Mouse (Mus musculus) C2C12 (cell line): ENCODE data around the gene Ccdc33. TPM values are rescaled to one million over a fixed set of nuclear protein-coding genes. Genes with fewer than 3 reads are reported as not detected.

Experiments used
- H3K27me3 ChIP-seq: one replicate; pipeline ENCODE4 v1.6.1; 2011; ENCODE audit not compliant: control insufficient read depth, insufficient read depth, insufficient read length
- H3K36me3 ChIP-seq: one replicate; pipeline ENCODE4 v1.6.1; 2011; ENCODE audit not compliant: control insufficient read depth, insufficient read depth
- H3K4me3 ChIP-seq: one replicate; pipeline ENCODE4 v1.5.1; 2011; ENCODE audit warnings: mild to moderate bottlenecking, control low read depth; ENCODE audit not compliant: poor library complexity, insufficient read depth, severe bottlenecking
- H3K79me2 ChIP-seq: one replicate; pipeline ENCODE4 v1.6.1; 2011; ENCODE audit not compliant: control insufficient read depth, insufficient read depth
- H3K79me3 ChIP-seq: one replicate; pipeline ENCODE4 v1.6.1; 2011; ENCODE audit warnings: low read depth, control low read depth
- H3ac ChIP-seq: one replicate; pipeline ENCODE3; 2011; ENCODE audit warnings: low read depth; ENCODE audit not compliant: control insufficient read depth, insufficient read length
- CEBPB ChIP-seq: IDR thresholded peaks from one replicate; pipeline ENCODE4 v1.6.1; 2011; ENCODE audit warnings: low read depth, mild to moderate bottlenecking, control low read depth, moderate library complexity
- CTCF ChIP-seq: IDR thresholded peaks from one replicate; pipeline ENCODE4 v1.5.1; 2011; ENCODE audit not compliant: control insufficient read depth, insufficient read depth, insufficient read length
- FOSL1 ChIP-seq: IDR thresholded peaks from one replicate; pipeline ENCODE4 v1.8.0; 2011; ENCODE audit warnings: mild to moderate bottlenecking, low read length; ENCODE audit not compliant: poor library complexity, insufficient read depth, severe bottlenecking
- MAX ChIP-seq: IDR thresholded peaks from one replicate; pipeline ENCODE4 v1.6.1; 2011; ENCODE audit warnings: mild to moderate bottlenecking, control low read depth
- MYOD1 ChIP-seq: IDR thresholded peaks from one replicate; pipeline ENCODE4 v1.6.1; 2011; ENCODE audit warnings: low read depth; ENCODE audit not compliant: control insufficient read depth, insufficient read length
- MYOG ChIP-seq: IDR thresholded peaks from one replicate; pipeline ENCODE4 v1.6.1; 2011; ENCODE audit not compliant: control insufficient read depth, insufficient read length; ENCODE audit errors: extremely low read depth
- USF1 ChIP-seq: IDR thresholded peaks from one replicate; pipeline ENCODE4 v1.6.1; 2011; ENCODE audit warnings: low read depth, mild to moderate bottlenecking, control low read depth, moderate library complexity
- polyA plus RNA-seq: library from polyadenylated mRNA; unstranded; fragments of >200 nt; fragmentation: generic; extraction: Trizol; gene quantifications from one replicate; pipeline ENCODE4 v1.2.1, GENCODE M21; 2012; ENCODE audit warnings: missing spikeins

Ccdc33 gene
- polyA plus RNA-seq, 1 experiment = not detected

DNA sequence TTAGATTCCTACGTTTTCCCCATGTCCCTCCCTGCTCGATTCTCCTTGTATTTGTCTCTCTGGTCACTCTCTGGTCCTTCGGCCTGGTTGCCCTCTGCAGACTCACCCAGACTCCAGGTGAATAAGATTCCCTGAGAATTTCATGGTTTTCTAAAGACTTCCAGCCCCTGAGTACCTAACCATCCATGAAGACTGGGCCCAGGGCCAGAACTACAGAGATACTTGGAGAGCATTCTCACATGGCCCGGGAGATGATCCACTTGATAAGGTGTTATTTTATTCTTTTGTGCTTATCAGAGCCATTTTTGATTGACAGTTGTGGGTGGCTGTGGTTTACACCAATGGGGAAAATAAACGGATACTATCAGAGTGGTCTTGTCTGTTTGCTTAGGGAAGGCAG lies 86.7 kb downstream of the Ccdc33 start:
- no peak for TF ChIP-seq MYOD1
- TF ChIP-seq CEBPB = no peak
- TF ChIP-seq MYOG = no peak
- no peak for TF ChIP-seq USF1
- TF ChIP-seq FOSL1 = no peak
- no peak for TF ChIP-seq CTCF
- no peak for TF ChIP-seq MAX
- Histone ChIP-seq H3K27me3 (peaks cover 14% of the 10 kb centered on the region), H3K79me3 (no peaks in the 10 kb centered on the region), H3ac (no peak overlapping the region), H3K4me3 (no peak overlapping the region), H3K79me2 (no peaks in the 10 kb centered on the region), H3K36me3 (no peaks in the 10 kb centered on the region)

DNA sequence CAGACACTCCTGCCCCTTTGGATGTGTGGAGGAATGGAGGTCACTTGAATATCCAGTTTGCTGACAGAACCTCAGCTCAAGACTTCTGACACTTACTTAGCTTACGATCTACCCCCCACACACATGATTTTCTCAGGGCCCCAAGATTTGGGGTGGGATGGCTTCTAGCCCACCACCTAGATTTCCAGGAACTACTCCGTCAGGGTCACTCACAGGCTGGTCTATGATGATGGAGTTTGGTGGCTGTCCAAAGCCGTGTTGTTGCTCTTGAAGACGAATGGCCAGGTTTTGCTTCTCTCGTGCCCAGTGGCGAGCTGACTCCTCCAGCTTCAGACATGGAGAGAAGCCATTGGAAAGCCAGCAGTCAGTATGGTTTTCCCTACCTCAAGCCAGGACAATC lies 89.0 kb downstream of the Ccdc33 start:
- H3ac ChIP-seq = no peak overlapping the region
- H3K4me3 ChIP-seq = no peak overlapping the region
- H3K27me3 ChIP-seq = peaks cover 14% of the 10 kb centered on the region
- no peaks in the 10 kb centered on the region for H3K79me2 ChIP-seq
- no peaks in the 10 kb centered on the region for H3K36me3 ChIP-seq
- no peaks in the 10 kb centered on the region for H3K79me3 ChIP-seq
- TF ChIP-seq MYOG = no peak
- no peak for TF ChIP-seq CTCF
- no peak for TF ChIP-seq MAX
- no peak for TF ChIP-seq MYOD1

DNA sequence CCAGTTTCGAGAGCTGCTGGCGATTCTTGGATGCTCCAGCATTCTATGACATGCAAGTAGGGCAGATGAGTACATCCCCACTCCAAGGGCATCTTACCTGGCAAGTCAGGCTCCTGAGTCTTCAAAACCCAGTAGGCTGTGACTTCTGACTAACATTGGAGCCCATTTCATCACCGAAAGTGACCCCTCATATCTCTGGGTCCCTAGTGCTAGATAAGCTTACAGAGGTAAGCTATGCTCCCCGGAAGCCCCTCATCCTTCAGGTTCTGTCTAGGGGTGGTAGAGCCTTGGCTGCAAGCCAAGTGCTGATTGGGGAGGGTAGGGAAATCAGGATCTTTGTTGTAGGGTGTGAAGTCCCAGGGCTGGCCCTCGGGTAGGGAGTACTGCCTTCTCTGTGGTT lies 89.8 kb downstream of the Ccdc33 start:
- no peaks in the 10 kb centered on the region for H3K79me2 ChIP-seq
- H3K79me3 ChIP-seq = no peaks in the 10 kb centered on the region
- H3ac ChIP-seq = no peak overlapping the region
- no peak for TF ChIP-seq MYOD1
- TF ChIP-seq USF1 = no peak
- no peak for TF ChIP-seq MYOG
- no peak overlapping the region for H3K4me3 ChIP-seq
- peaks cover 14% of the 10 kb centered on the region for H3K27me3 ChIP-seq
- H3K36me3 ChIP-seq = no peaks in the 10 kb centered on the region

DNA sequence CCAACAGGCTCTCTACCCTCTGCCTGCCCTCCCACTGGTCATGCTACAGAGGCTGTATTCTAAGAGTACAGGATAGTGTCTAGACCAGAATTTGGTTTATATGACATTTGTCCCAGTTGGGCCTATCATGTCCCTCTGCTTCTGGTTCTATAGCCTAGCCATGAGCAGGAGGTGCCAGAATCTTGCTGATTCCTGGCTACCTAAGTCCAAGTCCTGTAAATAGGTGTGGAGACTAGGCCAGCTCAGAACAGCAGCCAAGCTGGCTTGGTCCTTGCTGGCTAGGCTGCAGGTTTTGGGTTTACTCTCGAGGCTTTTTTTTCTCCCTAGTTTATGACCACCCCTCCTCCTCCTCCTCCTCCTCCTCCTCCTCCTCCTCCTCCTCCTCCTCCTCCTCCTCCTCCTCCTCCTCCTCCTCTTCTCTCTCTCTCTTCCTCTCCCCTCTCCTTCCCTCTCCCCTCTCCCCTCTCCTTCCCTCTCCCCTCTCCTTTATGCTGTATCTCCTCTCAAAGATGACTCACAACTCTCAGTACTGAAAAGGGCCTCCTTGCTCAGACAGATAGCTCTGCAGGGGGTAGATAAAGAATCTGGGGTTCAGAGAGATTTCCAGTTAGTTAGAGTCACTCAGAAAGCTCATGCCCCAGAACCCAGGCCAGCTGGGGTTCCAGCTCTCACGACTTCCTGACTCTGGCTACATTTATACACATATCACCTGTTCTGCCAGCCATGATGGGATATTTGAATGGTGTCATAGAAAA lies 91.0 kb downstream of the Ccdc33 start:
- Histone ChIP-seq H3K4me3 (no peak overlapping the region), H3K79me3 (no peaks in the 10 kb centered on the region), H3K79me2 (no peaks in the 10 kb centered on the region), H3K36me3 (no peaks in the 10 kb centered on the region), H3K27me3 (peaks cover 7% of the 10 kb centered on the region), H3ac (no peak overlapping the region)
- TF ChIP-seq MYOG (no peak), USF1 (no peak), FOSL1 (no peak), CEBPB (no peak), CTCF (no peak), MAX (no peak), MYOD1 (no peak)

DNA sequence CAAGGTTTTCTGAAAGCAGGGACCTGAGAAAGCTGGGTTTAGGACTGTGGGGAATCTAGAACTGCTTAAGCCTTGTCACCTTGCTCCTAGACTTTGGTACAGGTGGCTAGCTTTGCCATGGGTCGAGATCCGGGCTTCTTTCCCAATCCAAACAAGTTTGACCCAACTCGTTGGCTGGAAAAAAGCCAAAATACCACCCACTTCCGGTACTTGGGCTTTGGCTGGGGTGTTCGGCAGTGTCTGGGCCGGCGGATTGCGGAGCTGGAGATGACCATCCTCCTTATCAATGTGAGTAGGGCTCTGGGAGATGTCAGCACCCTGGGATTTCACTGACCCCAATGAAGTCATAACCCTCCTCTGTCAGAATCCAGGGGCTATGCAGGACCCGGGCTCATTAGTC lies 92.6 kb downstream of the Ccdc33 start:
- TF ChIP-seq FOSL1 (no peak), MYOG (no peak), CEBPB (no peak), MYOD1 (no peak), MAX (no peak), CTCF (no peak), USF1 (no peak)
- H3K79me3 ChIP-seq = no peaks in the 10 kb centered on the region
- peaks cover under 1% of the 10 kb centered on the region for H3K27me3 ChIP-seq
- H3K4me3 ChIP-seq = no peak overlapping the region
- no peaks in the 10 kb centered on the region for H3K79me2 ChIP-seq
- no peaks in the 10 kb centered on the region for H3K36me3 ChIP-seq
- no peak overlapping the region for H3ac ChIP-seq

DNA sequence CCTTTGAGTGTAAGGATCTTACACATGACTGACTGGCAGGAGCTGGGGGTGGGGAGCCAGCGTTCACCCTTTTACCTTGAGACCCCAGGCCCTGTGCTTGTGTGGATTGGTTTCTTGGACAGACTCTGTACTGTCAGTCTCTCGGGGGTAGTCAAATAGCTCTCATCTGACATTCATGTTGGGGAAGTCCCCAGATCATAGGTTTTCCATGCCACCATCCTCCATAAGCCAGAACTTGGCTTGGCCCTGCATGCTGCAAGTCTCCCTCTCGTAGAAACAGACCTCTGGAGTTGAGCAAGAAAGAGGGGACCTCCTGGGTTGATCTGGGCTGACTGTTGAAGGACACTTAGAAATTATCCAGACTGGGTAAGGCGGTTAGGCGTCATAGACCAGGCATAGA lies 100.2 kb downstream of the Ccdc33 start:
- TF ChIP-seq FOSL1 = no peak
- TF ChIP-seq CTCF = no peak
- TF ChIP-seq CEBPB = no peak
- no peak for TF ChIP-seq MYOG
- TF ChIP-seq USF1 = no peak
- no peak for TF ChIP-seq MYOD1
- Histone ChIP-seq H3K36me3 (no peaks in the 10 kb centered on the region), H3K27me3 (no peaks in the 10 kb centered on the region), H3K79me2 (no peaks in the 10 kb centered on the region), H3ac (no peak overlapping the region), H3K4me3 (no peak overlapping the region), H3K79me3 (no peaks in the 10 kb centered on the region)
